Mouse (Mus musculus): Measurements from ENCODE around the gene Zranb1. TPM values are rescaled to one million over a fixed set of nuclear protein-coding genes. Genes with fewer than 3 reads are reported as not detected.

The Zranb1 gene
- total RNA-seq, 2 experiments from 2014 or later, result 42.9 to 43.3 TPM

GRCm38 (mm10) chr7:132925227-132925626, 5.7 kb upstream of the Zranb1 start:
- DNase-seq (ENCODE audit: low spot score in 2 of 2), result no peak

- no peak for DNase-seq (ENCODE audit: low spot score in 2 of 2)
Observed at GRCm38 (mm10) chr7:132927201-132927600, 3.7 kb upstream of the Zranb1 start.

- no peak for DNase-seq (ENCODE audit: low spot score in 2 of 2)
Observed at GRCm38 (mm10) chr7:132930055-132930454, 887 bp upstream of the Zranb1 start.

- DNase-seq (ENCODE audit: low spot score in 2 of 2), result peak in 1 of 2 experiments; percentile 26
Observed at GRCm38 (mm10) chr7:132931560-132932351, 814 bp downstream of the Zranb1 start.

- DNase-seq (ENCODE audit: low spot score in 2 of 2), result no peak
Observed at GRCm38 (mm10) chr7:132933331-132933730, 2.4 kb downstream of the Zranb1 start.

GRCm38 (mm10) chr7:132934743-132935142, 3.8 kb downstream of the Zranb1 start:
- DNase-seq (ENCODE audit: low spot score in 2 of 2), result no peak

- DNase-seq (ENCODE audit: low spot score in 2 of 2), result peak in 1 of 2 experiments; percentile 39
Observed at GRCm38 (mm10) chr7:132939118-132939517, 8.2 kb downstream of the Zranb1 start.

- DNase-seq (ENCODE audit: low spot score in 2 of 2), result no peak
Observed at GRCm38 (mm10) chr7:132940569-132940968, 9.6 kb downstream of the Zranb1 start.

- no peak for DNase-seq (ENCODE audit: low spot score in 2 of 2)
Observed at GRCm38 (mm10) chr7:132949968-132950367, 19.0 kb downstream of the Zranb1 start.

- no peak for DNase-seq (ENCODE audit: low spot score in 2 of 2)
Observed at GRCm38 (mm10) chr7:132950613-132951012, 19.7 kb downstream of the Zranb1 start.

- no peak for DNase-seq (ENCODE audit: low spot score in 2 of 2)
Observed at GRCm38 (mm10) chr7:132964395-132964794, 33.5 kb downstream of the Zranb1 start.

- no peak for DNase-seq (ENCODE audit: low spot score in 2 of 2)
Observed at GRCm38 (mm10) chr7:132965707-132966106, 34.8 kb downstream of the Zranb1 start.

- DNase-seq (ENCODE audit: low spot score in 2 of 2), result no peak
Observed at GRCm38 (mm10) chr7:132972079-132972478, 41.1 kb downstream of the Zranb1 start.

- no peak for DNase-seq (ENCODE audit: low spot score in 2 of 2)
Observed at GRCm38 (mm10) chr7:132976079-132976478, 45.1 kb downstream of the Zranb1 start.

- DNase-seq (ENCODE audit: low spot score in 2 of 2), result no peak
Observed at GRCm38 (mm10) chr7:132977981-132978380, 47.0 kb downstream of the Zranb1 start.

- no peak for DNase-seq (ENCODE audit: low spot score in 2 of 2)
Observed at GRCm38 (mm10) chr7:132982639-132983038, 51.7 kb downstream of the Zranb1 start.

- DNase-seq (ENCODE audit: low spot score in 2 of 2), result no peak
Observed at GRCm38 (mm10) chr7:132989839-132990238, 58.9 kb downstream of the Zranb1 start.

- no peak for DNase-seq (ENCODE audit: low spot score in 2 of 2)
Observed at GRCm38 (mm10) chr7:132991240-132991900, 60.4 kb downstream of the Zranb1 start.

GRCm38 (mm10) chr7:132992967-132993615, 62.1 kb downstream of the Zranb1 start:
- DNase-seq (ENCODE audit: low spot score in 2 of 2), result no peak

- no peak for DNase-seq (ENCODE audit: low spot score in 2 of 2)
Observed at GRCm38 (mm10) chr7:132994120-132994519, 63.2 kb downstream of the Zranb1 start.

- no peak for DNase-seq (ENCODE audit: low spot score in 2 of 2)
Observed at GRCm38 (mm10) chr7:132994628-132995191, 63.8 kb downstream of the Zranb1 start.

- peak in 1 of 2 experiments; percentile 52 for DNase-seq (ENCODE audit: low spot score in 2 of 2)
Observed at GRCm38 (mm10) chr7:132996391-132996790, 65.4 kb downstream of the Zranb1 start.
